ENCODE assay signal across 8 mouse cellular contexts in the genomic region with DNA sequence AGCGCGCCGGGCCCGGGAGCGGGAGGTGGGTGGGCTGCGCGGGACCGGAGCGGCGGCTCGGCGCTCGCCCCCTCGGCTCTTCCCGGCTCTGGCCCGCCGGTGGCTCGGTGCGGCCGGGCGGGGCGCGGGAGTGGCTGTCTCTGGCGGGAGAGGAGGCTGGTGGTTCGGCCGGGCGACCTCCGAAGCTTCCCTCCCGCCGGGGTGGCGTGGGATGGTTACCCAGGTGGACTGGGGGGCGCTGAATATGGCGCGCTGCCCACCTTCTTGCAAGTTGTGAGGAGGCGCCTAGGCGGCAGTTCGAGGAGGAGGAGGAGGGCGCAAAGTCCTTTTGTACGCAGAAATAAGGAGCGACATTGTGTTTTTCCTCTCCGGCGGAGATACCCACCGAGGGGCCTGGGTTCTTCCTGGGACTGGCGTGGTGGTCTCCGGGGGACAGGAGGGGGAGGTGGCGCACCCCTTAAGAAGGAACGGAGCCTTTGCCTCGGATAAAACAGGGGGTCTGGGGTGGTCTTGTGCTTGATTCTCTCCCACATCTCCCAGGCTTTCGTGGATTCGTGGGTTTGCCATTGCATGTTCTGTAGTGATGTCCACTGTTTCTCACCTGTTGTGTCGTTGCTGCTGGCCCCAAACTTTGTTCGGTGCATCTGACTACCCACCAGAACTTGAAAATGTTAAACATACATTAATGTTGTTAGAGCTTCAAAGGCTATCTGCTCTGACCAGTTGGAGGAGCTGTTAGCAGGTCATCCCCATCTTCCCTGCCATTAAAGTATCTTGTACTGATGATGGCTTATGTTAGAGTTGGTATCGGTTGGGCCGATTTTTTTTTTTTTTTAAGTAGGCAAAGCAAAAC. TPM values are rescaled to one million over a fixed set of nuclear protein-coding genes. Genes with fewer than 3 reads are reported as not detected.
DNase-seq lines count a peak whose midpoint lies in the region; ATAC-seq and TF ChIP-seq lines count a peak whose summit lies in the region.

No protein-coding gene starts in this region.

- H3K9me3 ChIP-seq in embryonic facial prominence, embryonic 14.5 days (ENCODE audit: control insufficient read depth, low read length), result no peaks in the 10 kb centered on the region
- no peaks in the 10 kb centered on the region for H3K9me3 ChIP-seq in liver, embryonic 11.5 days (ENCODE audit: control insufficient read depth, low read length)

- peak; percentile 39; the same call in 1 of the 2 replicates for ATAC-seq in embryonic facial prominence, embryonic 14.5 days (ENCODE audit: low read depth)
- ATAC-seq in liver, embryonic 11.5 days (replicated peaks; ENCODE audit: low FRiP score), result peak; percentile 60

- 1% methylated on average over 50 of the region's 54 CpGs for whole genome bisulfite sequencing in bone marrow, adult 2 months
- WGBS in embryonic facial prominence, embryonic 14.5 days, result under 1% methylated on average over 21 of the region's 54 CpGs
- WGBS in liver, embryonic 11.5 days, result 1% methylated on average over 49 of the region's 54 CpGs

- H3K4me2 ChIP-seq in embryonic facial prominence, embryonic 14.5 days (ENCODE audit: low read depth, low read length), result peak overlapping the region; percentile 59
- peak overlapping the region; percentile 70 for H3K4me2 ChIP-seq in liver, embryonic 11.5 days

- H3K4me3 ChIP-seq in bone marrow, adult 2 months (replicated peaks; ENCODE audit: control insufficient read depth, low read depth, low read length), result peak overlapping the region; percentile 95
- H3K4me3 ChIP-seq in embryonic facial prominence, embryonic 14.5 days (ENCODE audit: low read depth, low read length), result peak overlapping the region; percentile 79
- H3K4me3 ChIP-seq in liver, embryonic 11.5 days (ENCODE audit: low read depth, low read length), result peak overlapping the region; percentile 97

- peaks cover 2% of the 10 kb centered on the region for H3K4me1 ChIP-seq in bone marrow, adult 2 months (ENCODE audit: control insufficient read depth, insufficient read depth, low read length)
- peaks cover 12% of the 10 kb centered on the region for H3K4me1 ChIP-seq in embryonic facial prominence, embryonic 14.5 days (ENCODE audit: control insufficient read depth, insufficient read depth, low read length)
- H3K4me1 ChIP-seq in liver, embryonic 11.5 days (replicated peaks; ENCODE audit: control insufficient read depth, insufficient read depth, low read length), result peaks cover 11% of the 10 kb centered on the region

- no peaks in the 10 kb centered on the region for H3K27me3 ChIP-seq in embryonic facial prominence, embryonic 14.5 days (replicated peaks; ENCODE audit: control insufficient read depth, insufficient read depth, low read length)
- no peaks in the 10 kb centered on the region for H3K27me3 ChIP-seq in liver, embryonic 11.5 days (replicated peaks; ENCODE audit: control insufficient read depth, insufficient read depth, low read length)
- H3K27me3 ChIP-seq in splenic B cell, adult 2 months (ENCODE audit: control insufficient read depth, insufficient read depth, low read length, poor library complexity, severe bottlenecking), result no peaks in the 10 kb centered on the region

- DNase-seq in 416B (ENCODE audit: low read depth), result peak; percentile 75
- peak; percentile 54 for DNase-seq in embryonic facial prominence, embryonic 14.5 days (ENCODE audit: low spot score)
- DNase-seq in heart, adult 9 months (ENCODE audit: low spot score in 2 of 2), result peak; percentile 32 to 46
- peak; percentile 58 for DNase-seq in kidney, adult 9 months
- DNase-seq in liver, embryonic 11.5 days (ENCODE audit: low spot score), result peak; percentile 69
- peak; percentile 48 for DNase-seq in naive thymus-derived CD4-positive, alpha-beta T cell, adult 2 months (ENCODE audit: low read depth)
- peak; percentile 44 for DNase-seq in splenic B cell, adult 2 months (ENCODE audit: low read depth, low spot score)

- no peak for TF ChIP-seq POLR2A in bone marrow, adult 2 months (IDR thresholded peaks at IDR 0.05; ENCODE audit: borderline replicate concordance, control insufficient read depth, low read depth, low read length)

- peaks cover 4% of the 10 kb centered on the region; the same call in 1 of the 2 replicates for H3K36me3 ChIP-seq in embryonic facial prominence, embryonic 14.5 days (ENCODE audit: control insufficient read depth, insufficient read depth, low read length)
- no peaks in the 10 kb centered on the region for H3K36me3 ChIP-seq in liver, embryonic 11.5 days (ENCODE audit: control insufficient read depth, insufficient read depth, low read length)
- no peaks in the 10 kb centered on the region for H3K36me3 ChIP-seq in splenic B cell, adult 2 months (ENCODE audit: control insufficient read depth, insufficient read depth, low read length, poor library complexity, severe bottlenecking)

- peak overlapping the region; percentile 100 for H3K27ac ChIP-seq in bone marrow, adult 2 months (ENCODE audit: control insufficient read depth, insufficient read depth, low read depth, low read length, poor library complexity)
- H3K27ac ChIP-seq in embryonic facial prominence, embryonic 14.5 days (replicated peaks; ENCODE audit: low read depth, low read length), result peak overlapping the region; percentile 100
- H3K27ac ChIP-seq in liver, embryonic 11.5 days (ENCODE audit: low read depth, low read length), result peak overlapping the region; percentile 99

- H3K9ac ChIP-seq in embryonic facial prominence, embryonic 14.5 days (ENCODE audit: low read depth, low read length), result peak overlapping the region; percentile 100
- peak overlapping the region; percentile 99 for H3K9ac ChIP-seq in liver, embryonic 11.5 days (ENCODE audit: low read depth, low read length)

- TF ChIP-seq CTCF in bone marrow, adult 2 months (IDR thresholded peaks at IDR 0.05; ENCODE audit: control insufficient read depth, insufficient read depth, low read length), result no peak

RNA-seq across cellular contexts. Expression of gene Nrf1, which starts 0.9 kb away (rescaled TPM):
- polyA plus RNA-seq in bone marrow, adult 2 months (2011; ENCODE audit: insufficient read depth, insufficient read length, low replicate concordance, missing spikeins), result 46.4 and 58.1 TPM in 2 replicates
- 43.9 and 52.9 TPM in 2 replicates for polyA plus RNA-seq in embryonic facial prominence, embryonic 14.5 days (2014; fragmentation: Nextera tagmentation; extraction: Ambion mirVana)
- polyA plus RNA-seq in liver, embryonic 11.5 days (2014; fragmentation: Nextera tagmentation; extraction: Ambion mirVana), result 64.8 and 72.5 TPM in 2 replicates

Comparison
In these comparisons a context has a peak if more than half of its experiments do, and no peak if none do; other contexts are left out.
1. Peak in every context shown above with its lines: DNase-seq, ATAC-seq, H3K4me3 ChIP-seq and H3K27ac ChIP-seq.